Mouse (Mus musculus): Measurements from ENCODE around the gene Ilf2.

Gene Ilf2

GRCm38 (mm10) chr3:90475831-90476611 is at the start of gene Ilf2:
Gene Ilf2 (plus strand): TSS chr3:90476126.
- peak; percentile 85 for DNase-seq (ENCODE audit: extremely low read depth, low read depth, low spot score)

GRCm38 (mm10) chr3:90427574-90427973 is 48.4 kb upstream of the Ilf2 start:
- no peak for DNase-seq (ENCODE audit: extremely low read depth, low read depth, low spot score)

- DNase-seq (ENCODE audit: extremely low read depth, low read depth, low spot score): no peak
Measured at GRCm38 (mm10) chr3:90428186-90428585, 47.7 kb upstream of the Ilf2 start.

- no peak for DNase-seq (ENCODE audit: extremely low read depth, low read depth, low spot score)
Measured at GRCm38 (mm10) chr3:90429576-90429975, 46.4 kb upstream of the Ilf2 start.

- DNase-seq (ENCODE audit: extremely low read depth, low read depth, low spot score): no peak
Measured at GRCm38 (mm10) chr3:90432348-90432747, 43.6 kb upstream of the Ilf2 start.

- DNase-seq (ENCODE audit: extremely low read depth, low read depth, low spot score): no peak
Measured at GRCm38 (mm10) chr3:90432811-90433219, 43.1 kb upstream of the Ilf2 start.

GRCm38 (mm10) chr3:90433381-90434020 is 42.4 kb upstream of the Ilf2 start, which contains the start of gene Ints3:
Gene Ints3 (minus strand): TSS chr3:90433622.
- peak; percentile 95 for DNase-seq (ENCODE audit: extremely low read depth, low read depth, low spot score)

GRCm38 (mm10) chr3:90434073-90434730 is 41.7 kb upstream of the Ilf2 start:
- DNase-seq (ENCODE audit: extremely low read depth, low read depth, low spot score): no peak

GRCm38 (mm10) chr3:90437131-90437530 is 38.8 kb upstream of the Ilf2 start:
- DNase-seq (ENCODE audit: extremely low read depth, low read depth, low spot score): no peak

GRCm38 (mm10) chr3:90440756-90441155 is 35.2 kb upstream of the Ilf2 start:
- no peak for DNase-seq (ENCODE audit: extremely low read depth, low read depth, low spot score)

- DNase-seq (ENCODE audit: extremely low read depth, low read depth, low spot score): no peak
Measured at GRCm38 (mm10) chr3:90443977-90444376, 31.9 kb upstream of the Ilf2 start.

- no peak for DNase-seq (ENCODE audit: extremely low read depth, low read depth, low spot score)
Measured at GRCm38 (mm10) chr3:90445417-90446200, 30.3 kb upstream of the Ilf2 start.

GRCm38 (mm10) chr3:90446389-90447122 is 29.4 kb upstream of the Ilf2 start:
- no peak for DNase-seq (ENCODE audit: extremely low read depth, low read depth, low spot score)

- peak; percentile 52 for DNase-seq (ENCODE audit: extremely low read depth, low read depth, low spot score)
Measured at GRCm38 (mm10) chr3:90447123-90447494, 28.8 kb upstream of the Ilf2 start.

GRCm38 (mm10) chr3:90448626-90449025 is 27.3 kb upstream of the Ilf2 start:
- DNase-seq (ENCODE audit: extremely low read depth, low read depth, low spot score): no peak

- DNase-seq (ENCODE audit: extremely low read depth, low read depth, low spot score): no peak
Measured at GRCm38 (mm10) chr3:90450874-90451273, 25.1 kb upstream of the Ilf2 start.

GRCm38 (mm10) chr3:90451396-90452095 is 24.4 kb upstream of the Ilf2 start:
- no peak for DNase-seq (ENCODE audit: extremely low read depth, low read depth, low spot score)

GRCm38 (mm10) chr3:90454931-90455330 is 21.0 kb upstream of the Ilf2 start:
- DNase-seq (ENCODE audit: extremely low read depth, low read depth, low spot score): no peak

GRCm38 (mm10) chr3:90459727-90460126 is 16.2 kb upstream of the Ilf2 start:
- no peak for DNase-seq (ENCODE audit: extremely low read depth, low read depth, low spot score)

GRCm38 (mm10) chr3:90460315-90460714 is 15.6 kb upstream of the Ilf2 start:
- no peak for DNase-seq (ENCODE audit: extremely low read depth, low read depth, low spot score)
